Mouse (Mus musculus) liver, embryonic 12.5 days (tissue): ENCODE results near the gene Arl9. TPM values are rescaled to one million over a fixed set of nuclear protein-coding genes. Genes with fewer than 3 reads are reported as not detected.
A peak's percentile ranks its signal among the peaks of the same experiment; 100 is the strongest.
"Not testable (repeated sequence)": the region's sequence is repeated elsewhere in the genome, so short reads cannot be mapped to it uniquely, and the experiment has no call there.

ENCODE experiments used
- ATAC-seq: fragments of 200-750 bp; cut with Nextera tagmentation; 2 replicates; pipeline ENCODE4 v1.8.0; 2017; ENCODE audit warnings: moderate number of reproducible peaks, mild to moderate bottlenecking, moderate library complexity
- H3K27ac ChIP-seq: fragments of 300-500 bp; sonication (generic); 2 replicates; pipeline ENCODE4 v1.5.1; 2016; ENCODE audit warnings: mild to moderate bottlenecking
- H3K27me3 ChIP-seq: fragments of 300-500 bp; sonication (generic); replicated peaks from 2 replicates; pipeline ENCODE4 v1.6.1; 2016; ENCODE audit warnings: mild to moderate bottlenecking, moderate library complexity
- H3K36me3 ChIP-seq: fragments of 300-500 bp; sonication (generic); 2 replicates; pipeline ENCODE4 v1.6.1; 2016; ENCODE audit warnings: mild to moderate bottlenecking, moderate library complexity
- H3K4me1 ChIP-seq: fragments of 300-500 bp; sonication (generic); 2 replicates; pipeline ENCODE4 v1.6.1; 2016
- H3K4me2 ChIP-seq: fragments of 300-500 bp; sonication (generic); 2 replicates; pipeline ENCODE4 v1.6.1; 2016; ENCODE audit warnings: mild to moderate bottlenecking, moderate library complexity
- H3K4me3 ChIP-seq: fragments of 300-500 bp; sonication (generic); 2 replicates; pipeline ENCODE4 v1.5.1; 2016; ENCODE audit warnings: mild to moderate bottlenecking, moderate library complexity
- H3K9ac ChIP-seq: fragments of 300-500 bp; sonication (generic); 2 replicates; pipeline ENCODE4 v1.6.1; 2016; ENCODE audit warnings: mild to moderate bottlenecking, moderate library complexity
- H3K9me3 ChIP-seq: fragments of 300-500 bp; sonication (generic); replicated peaks from 2 replicates; pipeline ENCODE4 v1.6.1; 2016; ENCODE audit warnings: mild to moderate bottlenecking, moderate library complexity
- WGBS: fragments of 180-500 bp; shearing (Covaris S2); methylation state at CpG from one replicate; pipeline ENCODE4 v1.1.7; 2016; ENCODE audit not compliant: insufficient replicate concordance; 5-methylcytosine and 5-hydroxymethylcytosine counted together
- polyA plus RNA-seq: library from polyadenylated mRNA; unstranded; fragments of >200 nt; fragmentation: Nextera tagmentation; extraction: Ambion mirVana; gene quantifications from 2 replicates; pipeline ENCODE4 v1.2.1, GENCODE M21; 2016

Gene Arl9
- polyA plus RNA-seq, 1 experiment from 2014 or later = not detected

GRCm38 (mm10) chr5:77029735-77030134, 25.9 kb downstream of the Arl9 start:
- no peak overlapping the region for H3K4me2 ChIP-seq
- H3K9ac ChIP-seq = no peak overlapping the region
- ATAC-seq = peak; percentile 47; the same call in 1 of the 2 replicates
- 0 out of 2 replicates have a peak, but pooled peaks cover 4% of the 10 kb centered on the region for H3K9me3 ChIP-seq
- no peaks in the 10 kb centered on the region for H3K36me3 ChIP-seq
- no peak overlapping the region for H3K27ac ChIP-seq
- H3K4me1 ChIP-seq = peaks cover 11% of the 10 kb centered on the region
- H3K27me3 ChIP-seq = no peaks in the 10 kb centered on the region
- 73% methylated on average over 5 of the region's 5 CpGs for WGBS
- no peak overlapping the region for H3K4me3 ChIP-seq

GRCm38 (mm10) chr5:77035101-77035500, 31.2 kb downstream of the Arl9 start:
- not testable (repeated sequence) for H3K4me3 ChIP-seq, ATAC-seq, H3K27me3 ChIP-seq, H3K27ac ChIP-seq, H3K9me3 ChIP-seq, H3K36me3 ChIP-seq, H3K9ac ChIP-seq, H3K4me2 ChIP-seq
- peaks cover 14% of the 10 kb centered on the region for H3K4me1 ChIP-seq

- H3K4me1 ChIP-seq = peaks cover 15% of the 10 kb centered on the region
- H3K4me3 ChIP-seq = no peak overlapping the region
- no peaks in the 10 kb centered on the region for H3K9me3 ChIP-seq
- WGBS = 83% methylated on average over 10 of the region's 10 CpGs
- H3K27ac ChIP-seq = no peak overlapping the region
- H3K9ac ChIP-seq = no peak overlapping the region
- peaks cover 3% of the 10 kb centered on the region; the same call in 1 of the 2 replicates for H3K27me3 ChIP-seq
- H3K36me3 ChIP-seq = no peaks in the 10 kb centered on the region
- ATAC-seq = no peak
- H3K4me2 ChIP-seq = no peak overlapping the region
These were observed 34.6 kb downstream of the Arl9 start for GRCm38 (mm10) chr5:77038451-77038850.

- Histone ChIP-seq H3K36me3 (no peaks in the 10 kb centered on the region), H3K4me2 (no peak overlapping the region), H3K9ac (no peak overlapping the region), H3K4me1 (peaks cover 15% of the 10 kb centered on the region), H3K4me3 (no peak overlapping the region), H3K9me3 (no peaks in the 10 kb centered on the region), H3K27me3 (peaks cover 3% of the 10 kb centered on the region; the same call in 1 of the 2 replicates), H3K27ac (no peak overlapping the region)
- no peak for ATAC-seq
These were observed 35.5 kb downstream of the Arl9 start for GRCm38 (mm10) chr5:77039391-77039790.

- no peak for ATAC-seq
- WGBS = 23% methylated on average over 5 of the region's 5 CpGs
- Histone ChIP-seq H3K27ac (no peak overlapping the region), H3K4me2 (no peak overlapping the region), H3K36me3 (no peaks in the 10 kb centered on the region), H3K27me3 (peaks cover 10% of the 10 kb centered on the region; the same call in 1 of the 2 replicates), H3K9me3 (no peaks in the 10 kb centered on the region), H3K4me3 (no peak overlapping the region), H3K4me1 (peaks cover 6% of the 10 kb centered on the region; the same call in 1 of the 2 replicates), H3K9ac (no peak overlapping the region)
These were observed 40.5 kb downstream of the Arl9 start for GRCm38 (mm10) chr5:77044362-77044761.

- H3K4me3 ChIP-seq = no peak overlapping the region
- no peak overlapping the region for H3K9ac ChIP-seq
- no peak overlapping the region for H3K4me2 ChIP-seq
- no peaks in the 10 kb centered on the region for H3K4me1 ChIP-seq
- no peak overlapping the region for H3K27ac ChIP-seq
- H3K36me3 ChIP-seq = no peaks in the 10 kb centered on the region
- ATAC-seq = no peak
- whole genome bisulfite sequencing = 83% methylated on average over 5 of the region's 5 CpGs
- no peaks in the 10 kb centered on the region for H3K9me3 ChIP-seq
- H3K27me3 ChIP-seq = peaks cover 12% of the 10 kb centered on the region; the same call in 1 of the 2 replicates
These were observed 48.8 kb downstream of the Arl9 start for GRCm38 (mm10) chr5:77052616-77053015.

- Histone ChIP-seq H3K9ac (no peak overlapping the region), H3K4me3 (no peak overlapping the region), H3K36me3 (no peaks in the 10 kb centered on the region), H3K27me3 (peaks cover 16% of the 10 kb centered on the region; the same call in 1 of the 2 replicates), H3K27ac (no peak overlapping the region), H3K4me1 (no peaks in the 10 kb centered on the region), H3K9me3 (no peaks in the 10 kb centered on the region), H3K4me2 (no peak overlapping the region)
- no peak for ATAC-seq
- WGBS = 71% methylated on average over 12 of the region's 12 CpGs
These were observed 53.1 kb downstream of the Arl9 start for GRCm38 (mm10) chr5:77056881-77057440.

Other genes with a start within 250 kb of the Arl9 start
- gene Aasdh, start 98.5 kb upstream of the Arl9 start, polyA plus RNA-seq = 12.5 and 13.0 TPM in 2 replicates
- 246 and 250 TPM in 2 replicates for gene Paics, start 52.7 kb upstream of the Arl9 start, polyA plus RNA-seq
- gene Ppat, start 52.5 kb upstream of the Arl9 start, polyA plus RNA-seq = 49.0 and 49.2 TPM in 2 replicates
- gene Srp72, start 29.4 kb upstream of the Arl9 start, polyA plus RNA-seq = 58.9 and 61.9 TPM in 2 replicates
- gene Thegl, start 12.0 kb downstream of the Arl9 start, polyA plus RNA-seq = 0.41 and 0.48 TPM in 2 replicates
- 0.19 TPM in 1 of 2 replicates, not detected in the other for gene Hopx, start 111.1 kb downstream of the Arl9 start, polyA plus RNA-seq
- gene Spink2, start 207.4 kb downstream of the Arl9 start, polyA plus RNA-seq = 0.23 TPM in 1 of 2 replicates, not detected in the other